Mouse (Mus musculus) myocyte (in vitro differentiated cells): ENCODE measurements around the gene Plxna4. TPM values are rescaled to one million over a fixed set of nuclear protein-coding genes. Genes with fewer than 3 reads are reported as not detected.

ENCODE experiments used
- H3K27me3 ChIP-seq: one replicate; pipeline ENCODE4 v1.6.1; 2011; ENCODE audit not compliant: control insufficient read depth, insufficient read depth, insufficient read length
- H3K36me3 ChIP-seq: one replicate; pipeline ENCODE4 v1.6.1; 2011; ENCODE audit not compliant: control insufficient read depth, insufficient read depth
- H3K4me2 ChIP-seq: one replicate; pipeline ENCODE4 v1.6.1; 2011; ENCODE audit warnings: low read depth, control low read depth
- H3K4me3 ChIP-seq: one replicate; pipeline ENCODE4 v1.5.1; 2011; ENCODE audit warnings: mild to moderate bottlenecking, control low read depth, moderate library complexity
- H3K79me2 ChIP-seq: one replicate; pipeline ENCODE4 v1.6.1; 2011; ENCODE audit not compliant: control insufficient read depth, insufficient read depth
- H3ac ChIP-seq: one replicate; pipeline ENCODE4 v1.6.1; 2011; ENCODE audit not compliant: control insufficient read depth, insufficient read length
- CEBPB ChIP-seq: IDR thresholded peaks from 2 replicates; pipeline ENCODE4 v1.6.1; 2011; ENCODE audit warnings: mild to moderate bottlenecking, moderate library complexity; ENCODE audit not compliant: poor library complexity, insufficient read depth, severe bottlenecking
- E2F4 ChIP-seq: IDR thresholded peaks from one replicate; pipeline ENCODE4 v1.6.1; 2011; ENCODE audit warnings: mild to moderate bottlenecking, control low read depth, moderate library complexity; ENCODE audit not compliant: insufficient read depth
- MAX ChIP-seq: IDR thresholded peaks from one replicate; pipeline ENCODE4 v1.6.1; 2011; ENCODE audit warnings: low read depth, mild to moderate bottlenecking, control low read depth
- MYOD1 ChIP-seq, 3 experiments: IDR thresholded peaks; one replicate each; pipeline ENCODE4 v1.6.1; 2011; ENCODE audit warnings: control low read depth in 2 of 3, low read depth in 2 of 3, mild to moderate bottlenecking in 2 of 3, moderate library complexity in 1 of 3; ENCODE audit not compliant: insufficient read length in 2 of 3, control insufficient read depth in 1 of 3
- MYOG ChIP-seq, 3 experiments: IDR thresholded peaks; one replicate each; pipeline ENCODE4 v1.6.1; 2011; ENCODE audit warnings: control low read depth in 2 of 3, low read depth in 2 of 3, mild to moderate bottlenecking in 2 of 3; ENCODE audit not compliant: insufficient read length in 2 of 3, control insufficient read depth in 1 of 3, insufficient read depth in 1 of 3
- POLR2A ChIP-seq: IDR thresholded peaks from one replicate; pipeline ENCODE4 v1.6.1; 2011; ENCODE audit warnings: low read depth, mild to moderate bottlenecking, control low read depth, moderate library complexity; ENCODE audit not compliant: insufficient read length
- POLR2AphosphoS2 ChIP-seq: IDR thresholded peaks from one replicate; pipeline ENCODE4 v1.6.1; 2011; ENCODE audit warnings: low read depth, control low read depth; ENCODE audit not compliant: insufficient read length
- REST ChIP-seq: IDR thresholded peaks from one replicate; pipeline ENCODE4 v1.6.1; 2011; ENCODE audit warnings: mild to moderate bottlenecking, control low read depth, moderate library complexity; ENCODE audit not compliant: insufficient read depth, insufficient read length
- SRF ChIP-seq: IDR thresholded peaks from one replicate; pipeline ENCODE4 v1.6.1; 2011; ENCODE audit warnings: low read depth; ENCODE audit not compliant: control insufficient read depth, insufficient read length
- TCF12 ChIP-seq: IDR thresholded peaks from one replicate; pipeline ENCODE4 v1.6.1; 2011; ENCODE audit warnings: mild to moderate bottlenecking, control low read depth; ENCODE audit not compliant: poor library complexity, insufficient read depth, severe bottlenecking
- TCF3 ChIP-seq: IDR thresholded peaks from one replicate; pipeline ENCODE4 v1.6.1; 2011; ENCODE audit warnings: low read depth, control low read depth; ENCODE audit not compliant: insufficient read length
- USF1 ChIP-seq: IDR thresholded peaks from one replicate; pipeline ENCODE4 v1.6.1; 2011; ENCODE audit warnings: low read depth, mild to moderate bottlenecking, control low read depth, moderate library complexity
- polyA plus RNA-seq: library from polyadenylated mRNA; unstranded; fragments of >200 nt; fragmentation: generic; extraction: Trizol; gene quantifications from one replicate; pipeline ENCODE4 v1.2.1, GENCODE M21; 2012; ENCODE audit warnings: missing spikeins

Plxna4 gene
- polyA plus RNA-seq, 1 experiment: 0.70 TPM

DNA sequence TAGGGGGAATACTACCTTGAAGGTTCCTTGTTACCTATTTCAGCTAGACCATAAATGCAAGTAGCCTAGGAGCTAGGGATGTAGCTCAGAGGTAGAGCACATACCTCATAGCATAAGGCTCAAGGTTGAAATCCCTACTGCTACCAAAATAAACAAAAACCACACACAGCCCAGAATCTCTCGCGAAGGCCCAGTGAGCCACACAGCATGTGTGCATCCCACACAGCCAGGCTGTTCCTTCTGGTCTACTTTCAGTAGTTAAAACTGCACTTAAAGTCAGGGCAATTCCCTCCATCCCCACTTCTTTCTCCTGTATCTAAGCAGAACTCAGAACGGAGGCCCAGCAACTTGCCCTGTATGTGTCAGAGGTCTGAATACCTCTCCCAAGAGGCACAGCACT lies 116.4 kb downstream of the Plxna4 start:
- TF ChIP-seq SRF: no peak
- TF ChIP-seq USF1: no peak
- TF ChIP-seq MAX: no peak
- no peak for TF ChIP-seq MYOG (IDR thresholded peaks at IDR 0.05; ENCODE audit: control insufficient read depth in 1 of 3, insufficient read depth in 1 of 3, insufficient read length in 2 of 3, low read depth in 2 of 3)
- TF ChIP-seq CEBPB: no peak
- no peak for TF ChIP-seq POLR2AphosphoS2
- no peak for TF ChIP-seq POLR2A
- no peak for TF ChIP-seq MYOD1 (IDR thresholded peaks at IDR 0.05; ENCODE audit: control insufficient read depth in 1 of 3, insufficient read length in 2 of 3, low read depth in 2 of 3)
- TF ChIP-seq E2F4: no peak
- TF ChIP-seq TCF3: no peak
- no peak for TF ChIP-seq TCF12
- no peak for TF ChIP-seq REST
- Histone ChIP-seq H3K79me2 (no peaks in the 10 kb centered on the region), H3K27me3 (no peaks in the 10 kb centered on the region), H3K36me3 (no peaks in the 10 kb centered on the region), H3K4me3 (no peak overlapping the region), H3ac (no peak overlapping the region), H3K4me2 (no peak overlapping the region)

DNA sequence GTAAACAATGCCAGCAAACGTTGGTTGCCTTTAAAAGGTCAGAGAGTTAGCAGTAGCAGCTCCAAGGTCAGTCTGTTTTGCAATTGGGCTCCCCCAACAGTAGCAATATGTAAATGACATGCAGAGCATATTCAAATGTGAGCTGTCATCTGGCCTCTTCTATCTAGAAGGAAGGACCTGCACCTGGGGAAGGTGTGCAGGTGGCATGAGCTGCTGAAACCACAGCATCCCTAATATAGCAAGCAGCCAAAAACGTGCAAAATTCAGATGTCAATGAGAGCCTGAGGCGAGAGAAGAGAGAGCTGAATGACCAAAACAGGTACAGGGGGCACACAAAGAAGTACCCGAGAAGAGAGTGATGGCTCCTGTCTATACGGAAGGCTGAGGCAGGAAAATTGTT lies 118.8 kb downstream of the Plxna4 start:
- Histone ChIP-seq H3K36me3 (no peaks in the 10 kb centered on the region), H3K4me2 (no peak overlapping the region), H3K4me3 (no peak overlapping the region), H3ac (no peak overlapping the region), H3K79me2 (no peaks in the 10 kb centered on the region), H3K27me3 (no peaks in the 10 kb centered on the region)
- TF ChIP-seq USF1 (no peak), E2F4 (no peak), TCF12 (no peak), POLR2A (no peak), MYOG (IDR thresholded peaks at IDR 0.05; ENCODE audit: control insufficient read depth in 1 of 3, insufficient read depth in 1 of 3, insufficient read length in 2 of 3, low read depth in 2 of 3) (no peak), CEBPB (no peak), POLR2AphosphoS2 (no peak), TCF3 (no peak), MYOD1 (IDR thresholded peaks at IDR 0.05; ENCODE audit: control insufficient read depth in 1 of 3, insufficient read length in 2 of 3, low read depth in 2 of 3) (no peak), SRF (no peak), REST (no peak), MAX (no peak)

DNA sequence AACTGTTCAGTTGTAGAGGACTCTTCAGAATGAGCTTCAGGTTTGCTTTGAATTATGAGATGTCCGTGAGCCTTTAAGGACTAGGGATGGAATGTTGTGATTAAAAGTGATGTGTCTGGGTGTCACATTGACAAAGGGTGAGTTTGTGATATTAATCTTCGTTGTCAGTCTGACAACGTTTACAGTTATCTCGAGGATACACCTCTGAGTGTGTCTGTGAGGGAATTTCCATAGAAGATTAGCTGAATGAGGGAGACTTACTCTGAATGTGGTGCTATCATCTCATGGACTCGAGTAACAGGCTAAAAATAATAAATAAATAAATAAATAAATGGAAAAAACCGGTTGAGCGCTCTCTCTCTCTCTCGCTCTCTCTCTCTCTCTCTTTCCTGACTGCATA lies 122.9 kb downstream of the Plxna4 start:
- TF ChIP-seq SRF (no peak), TCF12 (no peak), CEBPB (no peak), MYOG (IDR thresholded peaks at IDR 0.05; ENCODE audit: control insufficient read depth in 1 of 3, insufficient read depth in 1 of 3, insufficient read length in 2 of 3, low read depth in 2 of 3) (no peak), USF1 (no peak), TCF3 (no peak), POLR2A (no peak), REST (no peak), E2F4 (no peak), POLR2AphosphoS2 (no peak), MAX (no peak), MYOD1 (IDR thresholded peaks at IDR 0.05; ENCODE audit: control insufficient read depth in 1 of 3, insufficient read length in 2 of 3, low read depth in 2 of 3) (no peak)
- H3K4me3 ChIP-seq: no peak overlapping the region
- H3K79me2 ChIP-seq: no peaks in the 10 kb centered on the region
- H3K4me2 ChIP-seq: no peak overlapping the region
- H3K27me3 ChIP-seq: no peaks in the 10 kb centered on the region
- H3K36me3 ChIP-seq: no peaks in the 10 kb centered on the region
- no peak overlapping the region for H3ac ChIP-seq

DNA sequence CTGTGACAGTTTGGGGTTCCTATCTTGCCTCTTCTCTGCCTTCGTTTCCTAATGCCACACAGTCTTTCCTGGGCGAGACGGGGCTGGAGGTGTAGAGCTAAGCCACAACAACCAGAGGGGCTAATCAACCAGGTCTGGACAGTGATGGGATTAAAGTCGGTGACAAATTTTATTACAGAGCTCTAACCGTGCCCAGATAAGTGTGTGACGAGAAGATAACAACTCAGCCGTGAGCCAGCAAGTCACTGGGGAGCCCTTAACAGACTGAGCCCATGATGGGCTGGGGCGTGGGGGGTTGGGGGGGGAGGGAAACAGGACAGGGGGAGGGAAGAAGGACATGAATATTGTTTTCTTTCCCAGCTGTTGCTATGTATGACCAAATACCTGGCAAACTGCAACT lies 123.4 kb downstream of the Plxna4 start:
- H3K79me2 ChIP-seq: no peaks in the 10 kb centered on the region
- no peak overlapping the region for H3K4me2 ChIP-seq
- TF ChIP-seq MYOG (IDR thresholded peaks at IDR 0.05; ENCODE audit: control insufficient read depth in 1 of 3, insufficient read depth in 1 of 3, insufficient read length in 2 of 3, low read depth in 2 of 3): no peak
- TF ChIP-seq TCF12: no peak
- TF ChIP-seq MAX: no peak
- TF ChIP-seq TCF3: no peak
- TF ChIP-seq POLR2A: no peak
- no peak for TF ChIP-seq SRF
- TF ChIP-seq E2F4: no peak
- no peak for TF ChIP-seq POLR2AphosphoS2
- H3ac ChIP-seq: no peak overlapping the region
- H3K4me3 ChIP-seq: no peak overlapping the region
- no peaks in the 10 kb centered on the region for H3K36me3 ChIP-seq
- no peaks in the 10 kb centered on the region for H3K27me3 ChIP-seq

DNA sequence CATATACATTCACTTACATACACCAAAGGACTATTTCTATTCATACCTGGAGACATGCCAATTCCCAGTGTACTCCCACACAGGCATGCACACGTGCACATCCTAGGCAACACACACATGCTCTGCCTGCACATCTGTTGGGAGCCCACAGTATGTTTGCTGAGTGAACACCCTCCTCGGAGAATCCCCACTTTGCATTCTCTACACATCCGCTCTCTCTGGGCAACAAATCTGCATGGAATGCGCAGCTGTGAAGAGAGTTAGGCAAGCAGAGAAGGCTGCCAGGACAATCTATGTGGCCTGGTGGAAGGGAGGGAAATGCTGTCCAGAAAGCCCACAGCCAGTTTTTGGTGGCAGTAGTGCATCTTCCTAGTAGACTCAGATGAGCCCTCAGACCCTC lies 123.9 kb downstream of the Plxna4 start:
- Histone ChIP-seq H3K79me2 (no peaks in the 10 kb centered on the region), H3ac (no peak overlapping the region), H3K4me3 (no peak overlapping the region), H3K36me3 (no peaks in the 10 kb centered on the region), H3K4me2 (no peak overlapping the region), H3K27me3 (no peaks in the 10 kb centered on the region)
- TF ChIP-seq TCF3 (no peak), USF1 (no peak), E2F4 (no peak), TCF12 (no peak), POLR2AphosphoS2 (no peak), REST (no peak)
